Mouse (Mus musculus): Measurements from ENCODE around the gene Fam241b.
A peak's percentile ranks its signal among the peaks of the same experiment; 100 is the strongest.

The Fam241b gene

GRCm38 (mm10) chr10:62132691-62133281, 10.9 kb downstream of the Fam241b start, which contains the start of gene Neurog3:
Gene Neurog3, plus strand, starts transcription at chr10:62133090.
- DNase-seq (ENCODE audit: low read depth in 2 of 2, low spot score in 2 of 2): no peak

DNA sequence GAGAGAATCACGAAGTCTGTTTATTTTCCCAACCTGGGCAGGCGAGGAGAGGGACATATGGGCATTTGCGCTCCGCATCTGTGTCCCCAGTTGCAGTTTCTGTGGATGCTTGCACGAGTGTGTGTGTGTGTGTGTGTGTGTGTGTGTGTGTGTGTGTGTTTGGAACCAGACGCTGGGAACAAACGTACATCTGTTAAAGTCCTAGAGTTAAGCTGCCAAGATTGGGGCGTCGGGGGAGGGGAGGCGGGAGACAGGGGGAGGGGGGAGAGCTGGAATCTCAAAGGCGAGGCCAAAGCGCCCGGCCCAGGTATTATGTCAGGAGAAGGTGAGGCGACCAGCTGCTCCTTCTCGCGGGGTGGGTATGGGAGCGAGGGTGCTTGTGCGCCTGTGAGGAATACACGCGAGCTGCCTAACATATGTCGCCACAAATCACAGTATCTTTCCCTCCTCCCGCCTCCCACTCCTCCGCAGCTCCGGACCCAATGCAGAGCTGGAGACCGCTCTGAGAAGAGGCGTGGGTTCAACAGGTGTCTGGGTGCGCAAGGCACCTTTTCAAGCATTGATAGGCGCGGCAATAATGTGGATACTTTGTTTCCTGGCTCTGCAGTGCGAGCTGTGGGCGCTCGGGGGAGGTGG, 15.3 kb downstream of the Fam241b start:
- DNase-seq (ENCODE audit: low read depth in 2 of 2, low spot score in 2 of 2): no peak

DNA sequence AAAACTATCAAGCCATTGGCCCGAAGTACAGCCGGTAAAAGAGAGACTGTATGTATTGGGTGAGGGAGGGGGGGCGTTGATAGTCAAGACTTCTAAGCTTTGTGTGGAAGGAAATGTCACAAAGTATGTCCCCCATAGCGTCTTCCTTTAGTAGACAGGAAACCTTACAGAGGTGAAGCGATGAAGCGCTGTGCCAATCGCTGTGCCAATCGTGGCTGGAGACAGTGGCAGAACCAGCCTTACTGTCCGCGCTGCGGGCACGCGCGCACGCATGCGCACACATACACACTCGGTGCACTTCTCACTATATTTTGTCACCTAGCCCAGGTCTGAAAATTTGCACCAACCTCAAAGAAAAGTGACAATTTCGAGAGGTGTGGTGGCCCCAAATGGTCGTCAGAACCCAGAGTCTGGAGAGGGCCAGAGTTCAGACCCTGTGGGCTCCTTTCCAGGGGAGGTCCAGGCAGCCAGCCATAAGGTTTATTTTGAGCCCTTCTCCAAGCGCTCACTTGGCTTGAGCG, 15.9 kb downstream of the Fam241b start:
- DNase-seq (ENCODE audit: low read depth in 2 of 2, low spot score in 2 of 2): no peak

GRCm38 (mm10) chr10:62127137-62127536, 16.6 kb downstream of the Fam241b start:
- no peak for DNase-seq (ENCODE audit: low read depth in 2 of 2, low spot score in 2 of 2)

GRCm38 (mm10) chr10:62113865-62114647, 29.7 kb downstream of the Fam241b start:
- DNase-seq (ENCODE audit: low read depth in 2 of 2, low spot score in 2 of 2): no peak

DNA sequence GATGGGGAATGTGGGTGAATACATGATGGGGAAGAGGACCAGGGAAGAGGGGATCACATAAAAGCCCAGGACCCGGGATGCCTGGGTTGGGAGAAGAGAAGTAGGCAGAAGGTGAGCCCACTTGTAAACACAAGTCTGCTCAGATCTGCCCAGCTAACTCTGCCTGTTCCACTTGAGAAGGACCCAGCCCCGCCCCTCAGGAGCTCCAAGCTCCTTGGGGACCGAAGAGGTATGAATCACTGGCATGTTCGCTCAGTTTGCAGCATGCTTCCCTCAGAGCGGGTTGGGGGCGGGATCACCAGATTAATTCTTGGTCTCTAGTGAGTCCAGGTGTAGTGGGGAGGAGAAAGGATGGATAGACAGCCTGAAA, 32.5 kb downstream of the Fam241b start:
- DNase-seq (ENCODE audit: low read depth in 2 of 2, low spot score in 2 of 2): no peak

- DNase-seq (ENCODE audit: low read depth in 2 of 2, low spot score in 2 of 2): peak; percentile 55 to 71
These were observed 33.1 kb downstream of the Fam241b start for GRCm38 (mm10) chr10:62110504-62111206.

- no peak for DNase-seq (ENCODE audit: low read depth in 2 of 2, low spot score in 2 of 2)
These were observed 36.7 kb downstream of the Fam241b start for GRCm38 (mm10) chr10:62107048-62107447.

- peak; percentile 35 to 38 for DNase-seq (ENCODE audit: low read depth in 2 of 2, low spot score in 2 of 2)
These were observed 38.7 kb downstream of the Fam241b start for GRCm38 (mm10) chr10:62104835-62105576.

DNA sequence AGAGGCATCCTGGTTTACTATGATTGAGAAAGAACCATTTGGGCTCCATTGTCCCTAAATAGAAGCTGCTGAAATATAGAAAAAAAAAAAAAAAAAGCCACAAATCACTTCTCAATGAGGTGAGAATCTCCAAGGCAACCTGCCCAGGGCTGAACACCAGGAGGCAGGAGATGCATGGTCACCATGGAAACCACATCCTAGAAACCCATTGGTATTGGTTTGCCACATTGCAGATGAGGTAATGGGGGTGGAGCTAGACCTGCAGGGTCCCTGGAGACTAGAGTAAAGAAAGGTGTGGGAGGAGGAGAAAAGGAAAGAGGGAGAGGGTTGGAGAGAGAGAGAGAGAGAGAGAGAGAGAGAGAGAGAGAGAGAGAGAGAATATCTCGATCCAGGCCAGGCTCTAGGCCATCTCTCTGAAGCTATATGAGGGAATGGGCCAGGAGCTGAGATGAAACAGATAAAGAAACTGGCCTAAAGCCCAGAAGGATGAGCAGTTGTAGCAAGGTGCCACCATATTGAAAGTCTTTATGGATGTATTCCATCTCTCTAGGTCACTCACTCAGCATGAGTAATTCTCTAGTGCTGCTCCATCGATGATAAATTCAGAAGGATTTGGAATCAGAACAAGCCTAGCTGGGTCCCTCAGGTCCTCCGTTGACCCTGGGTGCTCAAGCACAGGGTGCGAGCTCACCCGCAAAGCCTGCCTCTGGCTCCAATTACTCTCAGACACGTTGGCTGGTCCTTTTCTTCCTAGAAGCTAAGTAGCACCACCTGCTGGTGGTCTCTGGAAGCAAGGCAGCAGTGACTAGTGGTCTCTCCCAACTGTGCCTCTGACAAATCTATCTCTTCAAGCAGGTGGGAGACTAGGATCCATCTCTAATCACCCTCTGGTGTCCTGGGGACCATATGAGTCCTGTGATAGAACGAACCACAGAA, 41.9 kb downstream of the Fam241b start:
- peak; percentile 16 to 31 for DNase-seq (ENCODE audit: low read depth in 2 of 2, low spot score in 2 of 2)

GRCm38 (mm10) chr10:62099749-62100403, 43.8 kb downstream of the Fam241b start:
- no peak for DNase-seq (ENCODE audit: low read depth in 2 of 2, low spot score in 2 of 2)

DNA sequence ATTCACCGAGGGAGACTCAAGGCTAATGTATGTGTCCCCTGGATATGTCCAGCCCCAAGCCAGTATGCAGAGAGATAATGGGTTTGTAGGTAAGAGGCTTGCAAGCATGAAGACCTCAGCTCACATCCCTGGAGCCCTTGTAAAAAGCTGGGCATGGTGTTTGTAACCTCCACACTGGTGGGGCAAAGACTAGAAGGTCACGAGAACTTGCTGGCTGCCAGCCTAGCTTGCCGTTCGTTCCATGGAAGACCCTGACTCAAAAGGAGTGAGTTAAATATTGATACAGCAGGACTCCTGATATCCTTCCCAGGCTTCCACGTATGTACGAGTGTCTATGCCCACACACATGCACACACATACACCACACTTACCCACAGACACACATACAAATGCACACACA, 49.3 kb downstream of the Fam241b start:
- no peak for DNase-seq (ENCODE audit: low read depth in 2 of 2, low spot score in 2 of 2)

GRCm38 (mm10) chr10:62093903-62094302, 49.8 kb downstream of the Fam241b start:
- DNase-seq (ENCODE audit: low read depth in 2 of 2, low spot score in 2 of 2): no peak

- DNase-seq (ENCODE audit: low read depth in 2 of 2, low spot score in 2 of 2): no peak
These were observed 54.2 kb downstream of the Fam241b start for GRCm38 (mm10) chr10:62089486-62089885.

DNA sequence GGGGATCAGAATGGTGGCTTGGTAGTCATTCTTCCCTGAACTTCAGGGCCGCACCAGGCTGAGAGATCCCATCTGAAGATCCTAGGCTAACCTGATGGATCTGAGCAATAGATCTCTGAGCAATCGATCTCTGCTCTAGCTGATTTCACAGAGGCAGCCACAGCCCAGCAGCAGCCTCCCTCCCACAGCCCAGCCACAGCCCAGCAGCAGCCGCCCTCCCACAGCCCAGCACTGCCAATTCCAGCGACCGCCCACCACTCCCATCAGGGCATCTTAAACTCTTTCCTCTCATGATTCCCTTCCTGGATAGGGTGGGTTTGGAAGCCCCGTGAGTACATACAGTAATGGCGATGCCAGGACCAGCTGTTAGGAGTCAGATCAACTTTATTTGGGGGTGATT, 54.6 kb downstream of the Fam241b start:
- DNase-seq (ENCODE audit: low read depth in 2 of 2, low spot score in 2 of 2): no peak

DNA sequence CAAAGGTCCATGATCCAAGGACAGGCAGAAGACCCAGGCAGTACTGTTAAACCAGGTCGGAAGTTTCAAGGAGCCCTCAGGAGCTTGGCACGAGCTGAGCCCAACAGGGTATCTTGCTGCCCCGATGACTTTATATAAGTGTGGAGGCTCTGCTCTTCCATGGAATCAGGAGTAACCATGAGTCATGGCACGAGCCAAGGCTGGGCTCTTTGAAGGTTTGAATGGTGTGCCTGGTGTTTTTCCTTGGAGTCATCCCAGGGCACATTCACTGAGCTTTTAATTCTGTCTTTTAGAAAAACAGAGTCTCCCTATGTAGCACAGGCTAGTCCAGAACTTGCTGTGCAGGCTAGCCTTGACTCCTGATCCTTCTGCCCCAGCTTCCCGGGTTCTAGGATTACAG, 55.3 kb downstream of the Fam241b start:
- no peak for DNase-seq (ENCODE audit: low read depth in 2 of 2, low spot score in 2 of 2)

- DNase-seq (ENCODE audit: low read depth in 2 of 2, low spot score in 2 of 2): no peak
These were observed 56.9 kb downstream of the Fam241b start for GRCm38 (mm10) chr10:62086826-62087225.

GRCm38 (mm10) chr10:62086044-62086443, 57.7 kb downstream of the Fam241b start:
- no peak for DNase-seq (ENCODE audit: low read depth in 2 of 2, low spot score in 2 of 2)
